Mouse (Mus musculus): ENCODE data around the gene Bag6. TPM values are rescaled to one million over a fixed set of nuclear protein-coding genes. Genes with fewer than 3 reads are reported as not detected.

The Bag6 gene
- polyA plus RNA-seq, 1 experiment from 2014 or later: 70.0 TPM

DNA sequence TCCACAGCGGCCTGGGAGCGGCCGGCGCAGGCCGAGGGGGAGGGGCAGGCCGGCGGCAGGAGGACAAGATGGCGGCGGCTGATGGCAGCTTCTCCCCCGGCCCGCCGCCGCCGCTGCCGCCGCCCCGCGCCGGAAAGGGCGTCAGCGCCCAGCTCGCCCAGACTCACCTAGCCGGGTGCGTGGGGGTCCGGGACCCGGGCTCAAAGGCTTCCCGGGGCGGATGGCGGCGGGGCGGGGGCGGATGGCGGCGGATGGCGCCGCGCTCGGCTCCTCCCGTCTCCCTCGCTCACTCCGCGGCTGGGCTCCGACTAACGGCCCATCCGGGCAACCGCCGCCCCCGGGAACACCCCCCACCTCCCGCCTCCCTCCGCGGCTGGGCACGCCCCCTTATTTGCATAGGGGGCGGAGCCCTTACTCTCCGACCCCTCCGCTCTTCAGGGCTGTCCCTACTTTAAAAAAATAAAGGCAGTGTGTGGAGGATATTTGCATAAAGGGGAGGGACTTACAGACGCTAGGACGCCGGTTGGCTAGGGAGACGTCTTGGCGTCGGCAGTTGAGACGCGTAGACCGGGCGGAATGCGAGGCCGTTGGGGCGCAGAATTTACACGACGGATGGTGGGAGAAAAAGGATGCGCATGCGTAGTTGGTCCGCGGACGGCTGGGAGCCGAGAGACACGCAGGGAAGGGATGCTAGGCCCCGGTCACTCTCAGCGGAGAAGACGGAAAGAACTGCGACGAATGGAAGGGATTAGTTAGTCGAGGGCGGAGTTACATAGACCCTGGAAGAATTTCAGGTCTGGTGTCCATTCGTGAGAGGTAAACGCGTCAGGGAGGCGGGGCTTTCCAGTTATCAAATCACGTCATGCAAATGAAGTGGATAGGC, 29.8 kb downstream of the Bag6 start, which contains the start of gene Prrc2a:
Gene Prrc2a, minus strand, starts transcription at position 330 of the 883 bp plus-strand sequence.
- H3K27me3 ChIP-seq: no peaks in the 10 kb centered on the region
- peak within 1 kb of the TSS; percentile 100 for H3K9ac ChIP-seq
- H3K4me3 ChIP-seq: peak within 1 kb of the TSS; percentile 96
- H3K27ac ChIP-seq (replicated peaks): peak within 1 kb of the TSS; percentile 99
- no peaks in the 10 kb centered on the region for H3K9me3 ChIP-seq
- peaks cover 39% of the 10 kb centered on the region for H3K4me1 ChIP-seq (replicated peaks)
- under 1% methylated on average over 81 of the region's 89 CpGs for WGBS
- ATAC-seq (ENCODE audit: low FRiP score, low read depth): peak; percentile 95
- peak within 1 kb of the TSS; percentile 95 for H3K4me2 ChIP-seq
- H3K36me3 ChIP-seq: peaks cover 24% of the 10 kb centered on the region

DNA sequence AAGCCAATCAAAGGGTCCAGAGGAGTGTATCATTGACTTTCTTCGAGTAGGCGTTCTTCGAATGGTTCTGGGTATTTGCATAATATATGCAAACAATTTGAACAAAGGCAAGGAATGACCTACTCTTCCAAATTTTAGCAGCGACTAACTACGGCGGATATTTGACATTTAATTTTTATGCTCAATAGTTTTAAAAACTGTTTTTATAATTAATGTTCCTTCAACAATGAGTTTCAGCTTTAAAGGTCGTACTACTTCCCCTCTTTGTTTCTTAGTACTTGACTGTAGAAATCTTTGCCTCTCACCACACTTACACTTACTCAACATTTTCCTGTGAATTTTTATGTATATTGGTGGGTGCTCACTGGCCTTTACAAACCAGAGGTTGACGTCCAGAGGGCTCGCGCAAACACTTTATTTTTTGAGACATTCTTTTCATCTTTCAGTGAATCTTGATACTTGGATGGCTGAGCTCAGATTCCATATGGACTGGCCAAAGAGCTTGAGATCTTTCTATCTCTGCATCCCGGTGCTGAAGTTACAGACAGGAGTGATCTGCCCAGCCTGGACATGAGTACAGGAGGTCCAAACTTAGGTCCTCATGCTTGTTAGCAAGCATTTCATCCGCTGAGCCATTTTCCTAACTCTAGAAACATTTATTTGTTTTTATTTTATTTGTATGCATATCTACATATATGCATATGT, 30.6 kb downstream of the Bag6 start:
- peak overlapping the region; percentile 96 for H3K4me3 ChIP-seq
- H3K4me1 ChIP-seq (replicated peaks): peaks cover 39% of the 10 kb centered on the region
- peaks cover 16% of the 10 kb centered on the region for H3K36me3 ChIP-seq
- H3K9ac ChIP-seq: peak overlapping the region; percentile 44
- no peak for ATAC-seq (ENCODE audit: low FRiP score, low read depth)
- H3K9me3 ChIP-seq: no peaks in the 10 kb centered on the region
- H3K4me2 ChIP-seq: peak overlapping the region; percentile 95
- peak overlapping the region; percentile 99 for H3K27ac ChIP-seq (replicated peaks)
- no peaks in the 10 kb centered on the region for H3K27me3 ChIP-seq
- 24% methylated on average over 12 of the region's 12 CpGs for WGBS

DNA sequence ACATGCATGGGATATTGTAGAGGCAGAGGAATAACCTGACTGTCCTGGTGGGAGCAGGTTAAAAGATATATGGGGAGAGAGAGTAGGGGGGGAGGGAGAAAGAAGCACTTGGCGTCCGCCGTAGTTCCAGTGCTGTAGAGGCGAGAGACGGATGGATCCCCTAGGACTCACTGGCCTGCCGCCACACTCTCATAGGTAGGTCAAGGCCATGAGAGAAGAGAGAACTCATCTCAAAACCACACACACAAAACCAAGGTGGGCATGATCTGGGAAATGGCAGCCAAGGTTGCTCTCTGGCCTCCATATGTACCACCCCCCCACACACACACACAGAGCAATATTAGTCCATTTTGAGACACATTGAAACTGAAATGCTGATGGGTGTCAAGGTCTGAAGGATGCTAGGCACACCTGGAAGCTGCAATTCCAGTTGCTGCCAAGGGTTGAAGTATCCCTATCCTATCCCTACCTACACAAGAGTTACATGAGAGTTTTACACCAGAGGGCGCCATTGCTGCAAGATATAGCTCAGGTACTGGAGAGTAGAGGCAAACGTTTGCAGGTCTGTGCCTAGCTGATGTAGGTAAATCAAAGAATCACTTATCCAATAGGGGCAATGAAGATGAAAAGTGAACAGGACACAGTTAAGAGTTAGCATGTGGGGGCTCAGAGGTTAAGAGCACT, 31.5 kb downstream of the Bag6 start:
- Histone ChIP-seq H3K4me2 (peak overlapping the region; percentile 95), H3K4me3 (peak overlapping the region; percentile 96; the same call in 1 of the 2 replicates), H3K27ac (replicated peaks) (peak overlapping the region; percentile 99), H3K36me3 (peaks cover 7% of the 10 kb centered on the region), H3K4me1 (replicated peaks) (peaks cover 35% of the 10 kb centered on the region), H3K27me3 (no peaks in the 10 kb centered on the region), H3K9me3 (no peaks in the 10 kb centered on the region), H3K9ac (peak overlapping the region; percentile 44; the same call in 1 of the 2 replicates)
- WGBS: 58% methylated on average over 8 of the region's 8 CpGs
- ATAC-seq (ENCODE audit: low FRiP score, low read depth): no peak

DNA sequence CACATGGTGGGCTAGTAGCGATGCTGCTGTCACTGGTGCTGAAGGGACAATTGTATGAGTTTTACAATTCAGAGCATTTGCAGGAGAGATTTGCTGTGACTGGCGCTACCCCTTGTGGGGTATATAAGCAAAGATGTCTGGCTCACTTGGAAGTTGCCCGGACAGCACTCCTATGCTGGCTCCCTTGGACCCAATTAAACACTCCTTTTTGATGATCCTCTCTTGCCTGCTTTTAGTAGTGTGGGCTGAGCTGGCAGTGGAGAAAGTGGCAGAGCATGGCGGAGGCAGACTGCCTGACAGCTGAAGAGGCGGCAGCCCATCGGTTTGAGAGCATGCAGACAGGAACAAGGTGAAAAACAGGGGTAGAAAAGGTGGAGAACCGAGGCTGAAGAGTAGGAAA, 32.8 kb downstream of the Bag6 start:
- no peaks in the 10 kb centered on the region for H3K9me3 ChIP-seq
- no peaks in the 10 kb centered on the region for H3K27me3 ChIP-seq
- no peak for ATAC-seq (ENCODE audit: low FRiP score, low read depth)
- no peak overlapping the region for H3K9ac ChIP-seq
- H3K4me1 ChIP-seq (replicated peaks): peaks cover 22% of the 10 kb centered on the region
- H3K36me3 ChIP-seq: no peaks in the 10 kb centered on the region
- 87% methylated on average over 7 of the region's 7 CpGs for WGBS
- H3K27ac ChIP-seq (replicated peaks): no peak overlapping the region
- no peak overlapping the region for H3K4me2 ChIP-seq
- H3K4me3 ChIP-seq: no peak overlapping the region

DNA sequence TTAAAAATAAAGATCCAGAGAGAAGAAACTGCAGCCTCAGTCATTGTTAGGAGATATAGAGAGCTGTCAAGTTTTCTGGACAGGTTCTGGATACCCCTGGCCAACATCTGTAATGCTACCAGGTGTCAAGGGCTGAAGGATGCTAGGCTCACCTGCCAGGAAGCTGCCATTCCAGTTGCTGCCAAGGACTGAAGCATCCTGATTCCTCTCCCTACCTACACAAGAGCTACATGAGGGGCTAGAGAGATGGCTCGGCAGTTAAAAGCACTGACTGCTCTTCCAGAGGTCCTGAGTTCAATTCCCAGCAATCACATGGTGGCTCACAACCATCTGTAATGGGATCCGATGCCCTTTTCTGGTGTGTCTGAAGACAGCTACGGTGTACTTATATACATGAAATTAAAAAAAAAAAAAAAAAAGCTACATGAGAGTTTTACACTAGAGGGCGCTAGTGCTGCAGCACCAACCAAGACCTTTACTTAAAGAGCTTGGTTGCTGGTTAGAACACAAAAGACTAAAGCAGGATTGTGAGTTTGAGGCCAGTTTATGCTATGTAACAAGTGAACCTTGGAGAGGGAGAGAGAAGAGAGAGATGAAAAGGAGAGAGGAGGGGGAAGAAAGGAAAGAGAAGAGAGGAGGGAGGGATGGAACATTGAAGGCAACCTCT, 33.7 kb downstream of the Bag6 start:
- no peak overlapping the region for H3K9ac ChIP-seq
- peaks cover 15% of the 10 kb centered on the region for H3K4me1 ChIP-seq (replicated peaks)
- 26% methylated on average over 4 of the region's 4 CpGs for WGBS
- H3K36me3 ChIP-seq: no peaks in the 10 kb centered on the region
- no peak for ATAC-seq (ENCODE audit: low FRiP score, low read depth)
- no peaks in the 10 kb centered on the region for H3K27me3 ChIP-seq
- no peaks in the 10 kb centered on the region for H3K9me3 ChIP-seq
- H3K4me2 ChIP-seq: no peak overlapping the region
- no peak overlapping the region for H3K4me3 ChIP-seq
- no peak overlapping the region for H3K27ac ChIP-seq (replicated peaks)

DNA sequence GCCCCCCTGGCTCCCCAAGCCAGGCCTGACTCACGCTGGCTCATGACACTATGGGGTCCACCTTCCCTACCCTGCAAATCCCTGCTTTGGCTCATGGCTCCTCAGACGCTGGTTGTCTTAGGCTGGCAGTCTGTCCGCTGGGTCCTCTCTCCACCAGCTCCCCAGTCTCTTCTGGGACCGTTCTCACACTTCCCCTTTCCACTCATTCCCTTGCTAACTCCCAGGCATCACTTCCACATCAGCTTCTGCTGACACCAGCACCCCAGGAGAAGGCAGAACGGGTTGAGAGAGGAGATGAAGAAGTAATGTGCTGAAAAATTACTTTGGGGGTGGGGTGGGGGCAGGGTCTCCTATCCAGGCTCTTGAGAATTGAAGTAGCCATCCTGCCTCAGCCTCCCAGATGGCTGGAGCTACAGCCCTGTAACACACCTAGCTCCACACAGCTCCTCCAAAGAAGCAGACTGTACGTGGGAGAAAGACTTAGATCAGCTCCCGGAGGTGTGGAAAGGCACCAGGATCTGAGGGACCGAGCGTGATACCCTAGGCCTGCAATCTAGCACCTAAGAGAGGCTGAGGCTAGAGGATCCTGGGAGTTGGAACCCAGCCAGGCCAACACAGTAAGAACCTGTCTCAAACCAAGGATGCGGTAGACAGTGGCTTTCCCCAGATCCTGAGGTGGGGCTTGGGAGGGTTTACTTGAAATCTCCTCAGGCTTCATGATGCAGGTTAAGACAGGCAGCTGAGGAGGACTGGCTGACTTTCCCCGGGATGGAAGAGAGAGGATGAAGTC, 37.7 kb downstream of the Bag6 start:
- Histone ChIP-seq H3K9me3 (no peaks in the 10 kb centered on the region), H3K4me1 (replicated peaks) (no peaks in the 10 kb centered on the region), H3K27ac (replicated peaks) (0 out of 2 replicates have a peak overlapping the region, but pooled peaks have one; percentile 11), H3K27me3 (no peaks in the 10 kb centered on the region), H3K4me2 (no peak overlapping the region), H3K9ac (no peak overlapping the region), H3K4me3 (no peak overlapping the region), H3K36me3 (no peaks in the 10 kb centered on the region)
- ATAC-seq (ENCODE audit: low FRiP score, low read depth): no peak
- 79% methylated on average over 11 of the region's 11 CpGs for WGBS

DNA sequence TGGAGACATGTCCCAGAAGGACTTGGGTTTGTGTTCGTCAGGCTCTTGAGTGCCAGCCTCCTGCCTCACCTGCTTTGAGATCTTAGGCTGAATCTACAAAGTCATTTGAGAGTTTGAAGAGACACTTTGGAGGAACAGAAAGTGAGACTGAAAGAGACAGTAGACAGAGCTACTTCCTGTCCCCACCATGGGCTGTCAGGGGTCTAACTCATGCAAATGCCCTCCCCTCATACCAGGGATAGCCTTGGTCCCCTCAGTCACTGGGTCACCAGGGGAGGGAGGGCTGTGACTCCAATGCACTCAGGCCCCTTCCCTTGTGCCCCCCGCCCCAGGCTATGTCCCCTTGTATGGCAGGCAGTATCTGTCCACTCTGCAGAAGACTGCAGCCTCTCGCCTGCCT, 38.4 kb downstream of the Bag6 start:
- H3K4me3 ChIP-seq: no peak overlapping the region
- 72% methylated on average over 3 of the region's 3 CpGs for WGBS
- no peaks in the 10 kb centered on the region for H3K9me3 ChIP-seq
- no peak overlapping the region for H3K4me2 ChIP-seq
- H3K36me3 ChIP-seq: no peaks in the 10 kb centered on the region
- 0 out of 2 replicates have a peak overlapping the region, but pooled peaks have one; percentile 11 for H3K27ac ChIP-seq (replicated peaks)
- no peak overlapping the region for H3K9ac ChIP-seq
- no peaks in the 10 kb centered on the region for H3K4me1 ChIP-seq (replicated peaks)
- no peaks in the 10 kb centered on the region for H3K27me3 ChIP-seq
- no peak for ATAC-seq (ENCODE audit: low FRiP score, low read depth)

DNA sequence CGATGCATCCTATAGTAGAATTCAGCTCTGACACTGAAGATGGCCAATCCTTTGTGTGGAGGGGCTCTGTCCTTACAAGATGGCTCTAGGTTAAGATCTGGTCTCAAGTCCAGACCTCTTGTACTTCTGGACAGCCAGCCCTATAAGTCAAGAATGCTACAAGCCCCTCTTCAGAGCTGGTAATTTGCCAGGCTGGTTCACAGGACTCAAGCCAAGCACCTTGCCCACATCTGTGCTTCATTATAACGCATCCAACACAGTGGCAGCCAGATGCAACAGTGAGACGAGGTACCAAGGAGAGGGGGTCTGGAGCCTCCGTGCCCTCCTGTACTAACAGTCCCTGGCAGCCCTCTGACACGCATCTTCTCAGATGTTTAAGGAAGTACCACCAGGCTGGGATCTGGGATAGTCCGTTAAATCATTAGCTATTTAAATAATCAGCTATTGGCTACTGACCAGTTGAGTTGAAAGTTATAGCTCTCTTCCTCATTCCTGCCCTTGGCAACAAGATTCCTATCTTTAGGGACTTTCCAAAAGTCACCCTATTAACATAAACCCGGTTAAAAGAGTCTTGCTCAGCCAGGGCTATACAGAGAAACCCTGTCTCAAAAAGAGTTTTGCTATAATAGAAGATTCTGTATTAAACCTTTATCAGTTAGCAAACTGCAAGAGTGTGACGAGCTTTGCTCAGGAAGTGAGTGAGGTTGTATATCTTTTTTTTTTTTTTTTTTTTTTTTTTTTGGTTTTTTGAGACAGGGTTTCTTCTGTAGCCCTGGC, 39.4 kb downstream of the Bag6 start:
- no peaks in the 10 kb centered on the region for H3K9me3 ChIP-seq
- no peak overlapping the region for H3K27ac ChIP-seq (replicated peaks)
- no peak overlapping the region for H3K4me2 ChIP-seq
- H3K27me3 ChIP-seq: no peaks in the 10 kb centered on the region
- no peak overlapping the region for H3K4me3 ChIP-seq
- H3K36me3 ChIP-seq: no peaks in the 10 kb centered on the region
- WGBS: 77% methylated on average over 8 of the region's 8 CpGs
- H3K9ac ChIP-seq: no peak overlapping the region
- H3K4me1 ChIP-seq (replicated peaks): no peaks in the 10 kb centered on the region
- ATAC-seq (ENCODE audit: low FRiP score, low read depth): no peak

DNA sequence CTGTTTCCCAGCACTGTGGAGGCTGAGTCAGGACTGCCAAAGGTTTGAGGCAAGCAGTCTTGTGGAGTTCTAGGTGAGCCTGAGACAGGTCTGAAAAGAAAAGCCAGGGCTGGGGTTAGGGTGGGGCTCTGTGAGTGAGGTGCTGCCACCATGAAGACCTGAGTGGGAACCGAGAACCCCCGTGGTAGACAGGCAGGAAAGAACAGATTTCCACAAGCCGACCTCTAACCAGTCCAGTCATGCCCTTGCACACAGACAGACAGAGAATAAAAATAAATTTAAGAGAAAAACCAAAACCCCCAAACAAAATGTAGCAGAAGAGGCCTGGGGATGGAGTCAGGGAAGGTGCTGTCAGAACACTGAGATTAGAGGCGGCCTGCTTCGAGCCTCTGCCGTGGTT, 40.4 kb downstream of the Bag6 start:
- no peak overlapping the region for H3K4me3 ChIP-seq
- H3K27ac ChIP-seq (replicated peaks): no peak overlapping the region
- no peaks in the 10 kb centered on the region for H3K36me3 ChIP-seq
- H3K27me3 ChIP-seq: no peaks in the 10 kb centered on the region
- no peak overlapping the region for H3K9ac ChIP-seq
- H3K4me1 ChIP-seq (replicated peaks): no peaks in the 10 kb centered on the region
- H3K4me2 ChIP-seq: no peak overlapping the region
- no peaks in the 10 kb centered on the region for H3K9me3 ChIP-seq
- ATAC-seq (ENCODE audit: low FRiP score, low read depth): no peak
- 77% methylated on average over 6 of the region's 6 CpGs for WGBS

DNA sequence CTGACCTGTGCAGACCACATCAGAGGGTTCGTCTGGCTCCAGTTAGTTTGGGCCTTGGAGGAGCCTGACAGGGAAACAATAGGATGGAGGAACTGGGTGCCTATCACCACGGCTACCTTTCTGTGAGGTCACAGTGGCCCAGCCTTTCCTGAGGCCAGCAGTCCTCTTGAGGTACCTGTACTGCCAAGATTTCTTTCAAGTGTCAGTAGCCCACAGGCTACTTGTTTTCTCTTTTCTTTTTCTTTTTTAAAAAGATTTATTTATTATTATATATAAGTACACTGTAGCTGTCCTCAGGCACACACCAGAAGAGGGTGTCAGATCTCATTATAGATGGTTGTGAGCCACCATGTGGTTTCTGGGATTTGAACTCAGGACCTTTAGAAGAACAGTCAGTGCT, 41.0 kb downstream of the Bag6 start, which contains the start of gene Aif1:
Gene Aif1, minus strand, starts transcription at position 101 of the 400 bp plus-strand sequence.
- no peak within 1 kb of the TSS for H3K4me2 ChIP-seq
- WGBS: 34% methylated on average over 2 of the region's 2 CpGs
- no peak for ATAC-seq (ENCODE audit: low FRiP score, low read depth)
- no peak within 1 kb of the TSS for H3K27ac ChIP-seq (replicated peaks)
- H3K27me3 ChIP-seq: no peaks in the 10 kb centered on the region
- H3K4me1 ChIP-seq (replicated peaks): no peaks in the 10 kb centered on the region
- no peaks in the 10 kb centered on the region for H3K36me3 ChIP-seq
- H3K9me3 ChIP-seq: no peaks in the 10 kb centered on the region
- no peak within 1 kb of the TSS for H3K4me3 ChIP-seq
- no peak within 1 kb of the TSS for H3K9ac ChIP-seq
